Mouse (Mus musculus) mature B cell (primary cell): ENCODE measurements around the gene Lsmem1.

Experiments
- in situ Hi-C: fragments of 300-500 bp; cut with MboI; formaldehyde crosslinking; loops from 2 replicates; pipeline ENCODE4 v1.14.3; 2019

Gene Lsmem1

DNA sequence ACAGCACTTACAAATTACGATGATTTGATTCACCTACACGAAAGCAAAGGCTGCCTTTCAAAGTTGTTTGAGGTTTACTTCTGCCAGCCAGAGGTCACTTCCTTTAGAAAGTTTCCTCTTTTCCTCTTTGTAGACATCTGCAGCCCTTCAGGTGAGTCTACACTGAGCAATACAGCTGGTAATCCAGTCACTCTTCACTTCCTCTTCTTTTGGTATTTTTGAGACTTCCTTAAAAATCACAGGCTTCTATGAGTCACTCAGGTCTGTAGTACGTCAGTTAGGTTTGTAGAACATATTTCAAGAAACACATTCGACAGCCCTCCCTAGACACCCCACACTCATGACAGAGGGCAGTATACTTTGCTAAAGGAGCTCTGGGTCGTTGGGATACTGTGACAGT is 58.6 kb downstream of the Lsmem1 start:
- in situ Hi-C loops = no loop called here

DNA sequence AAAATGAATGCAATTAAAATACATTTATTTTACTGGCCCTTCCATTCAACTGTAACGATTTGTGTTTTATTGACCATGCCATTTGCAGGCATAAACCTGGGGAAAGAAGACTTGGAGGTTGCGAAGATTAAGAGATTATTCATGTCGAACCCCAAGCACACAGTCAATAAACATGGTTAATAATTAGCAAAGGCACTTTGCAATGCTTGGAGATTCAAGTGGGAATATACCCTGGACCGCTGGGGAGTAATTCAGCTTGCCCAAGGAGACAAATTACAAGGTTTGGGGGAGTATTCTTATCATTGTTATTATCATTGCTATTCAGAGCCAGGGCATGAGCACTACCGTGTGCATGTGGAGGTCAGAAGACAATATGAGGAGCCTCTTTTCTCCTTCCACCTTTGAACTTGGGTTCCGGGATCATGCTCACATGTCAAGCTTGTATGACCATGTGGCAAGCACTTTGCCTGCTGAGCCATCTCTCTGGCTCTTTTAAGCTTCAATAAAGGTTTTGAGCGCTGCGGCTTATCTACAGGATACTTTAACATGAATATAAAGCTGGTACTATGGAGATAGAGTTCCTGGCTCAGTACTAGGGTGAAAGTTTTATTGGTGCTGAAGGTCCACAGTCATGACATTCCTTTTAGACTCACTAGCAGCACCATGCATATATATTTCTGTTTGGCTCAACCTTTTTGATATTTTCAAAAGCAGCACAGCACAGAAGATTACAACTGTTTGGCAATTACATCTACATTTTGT is 59.6 kb downstream of the Lsmem1 start:
- in situ Hi-C loops = no loop called here

DNA sequence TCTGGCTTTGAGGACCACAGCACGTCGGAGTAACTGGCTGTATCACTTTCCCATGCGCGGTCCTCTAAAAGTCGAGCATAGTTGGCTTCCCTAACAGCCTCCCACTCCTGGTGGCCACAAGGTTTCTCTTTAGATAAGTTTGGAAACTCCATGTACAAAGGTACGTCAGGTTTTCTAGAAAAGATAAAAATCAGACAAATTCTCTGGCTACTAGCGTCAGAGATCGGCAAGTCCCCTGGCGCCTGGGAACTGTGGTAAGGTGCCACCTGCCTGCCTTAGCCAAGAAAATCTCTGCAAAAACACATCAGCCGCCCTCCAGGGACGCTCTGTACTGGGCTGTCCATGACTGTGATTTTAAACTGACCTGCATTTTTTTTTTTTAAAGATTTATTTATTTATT is 64.8 kb downstream of the Lsmem1 start:
- in situ Hi-C loops = no loop called here

DNA sequence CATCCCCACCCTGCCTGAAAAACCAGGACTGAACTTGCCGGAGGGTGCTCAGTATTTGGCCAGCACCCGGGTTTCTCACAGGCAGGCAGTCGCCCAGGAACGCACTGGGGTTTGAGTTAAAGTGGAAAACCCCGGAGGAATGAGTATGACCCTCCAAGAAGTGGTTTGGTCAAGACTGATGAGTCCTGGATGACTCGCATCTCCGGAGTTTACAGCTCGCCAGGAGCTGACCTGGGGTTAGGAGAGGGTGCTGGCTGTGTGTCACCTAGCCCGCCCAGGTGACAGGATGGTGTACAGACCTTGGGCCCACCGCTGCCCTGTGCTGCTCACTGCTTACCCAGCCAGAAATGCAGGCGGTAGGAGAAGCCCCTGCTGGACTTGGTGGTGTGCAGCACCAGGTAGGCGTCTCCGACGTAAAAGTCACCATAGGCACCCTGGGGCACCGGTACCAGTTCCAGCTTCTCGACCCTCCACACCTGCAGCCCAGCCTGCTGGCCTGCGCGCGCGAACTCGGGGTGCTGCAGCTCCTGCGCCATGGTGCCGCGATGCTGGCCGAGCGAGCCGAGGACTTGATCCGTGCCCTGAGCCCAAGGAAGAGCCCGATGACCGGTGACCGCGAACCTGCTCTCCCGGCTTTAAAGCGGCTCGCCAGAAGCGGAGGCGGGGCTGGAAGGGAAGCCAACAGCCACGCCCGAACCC is 65.6 kb downstream of the Lsmem1 start, which contains the start of gene Scin:
Gene Scin, minus strand, starts transcription at position 656 of the 699 bp plus-strand sequence.
- in situ Hi-C loops = no loop called here

DNA sequence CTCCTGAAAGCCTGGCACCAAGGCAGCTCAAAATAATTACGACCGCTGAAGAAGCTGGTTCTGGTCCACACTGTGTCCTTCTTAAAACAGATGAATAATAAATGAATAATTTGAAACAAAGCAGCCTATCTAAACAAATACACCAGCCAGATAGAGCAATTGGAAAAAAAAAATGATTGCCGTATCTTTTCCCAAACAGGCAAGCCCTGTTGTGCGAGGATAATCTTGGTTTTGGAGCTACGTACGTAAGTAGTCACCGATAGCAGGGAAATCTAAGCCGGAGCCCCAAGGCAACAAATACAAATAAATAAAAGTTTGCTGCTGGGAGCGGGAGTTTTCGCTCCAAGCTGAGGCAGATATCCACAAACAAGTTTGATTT is 66.1 kb downstream of the Lsmem1 start:
- in situ Hi-C loops = no loop called here
